Mouse (Mus musculus) small intestine, adult 2 months (tissue): ENCODE measurements at regions not wholly inside any gene's neighbourhood (a gene's known extent, or its start where the extent isn't known, plus 50 kb on each side); places are given as distances from the start of the nearest gene placed in this dataset.

ENCODE experiments used
- CTCF ChIP-seq: fragments of 200-500 bp; IDR thresholded peaks from 2 replicates; pipeline ENCODE4 v1.5.1; 2012; ENCODE audit warnings: low read depth, mild to moderate bottlenecking, control low read depth, inconsistent platforms, low read length, moderate library complexity, mixed read lengths; ENCODE audit not compliant: insufficient replicate concordance, insufficient read length; ENCODE audit errors: extremely low read depth
- POLR2A ChIP-seq: fragments of 200-500 bp; IDR thresholded peaks from 2 replicates; pipeline ENCODE4 v1.6.1; 2012; ENCODE audit warnings: low read depth, mild to moderate bottlenecking, control low read depth, inconsistent platforms, low read length, moderate library complexity

GRCm38 (mm10) chr13:60486871-60487270 lies 114.9 kb upstream of the Dapk1 start:
- TF ChIP-seq CTCF (no peak), POLR2A (no peak)
